Mouse (Mus musculus): ENCODE data around the gene Pigu. TPM values are rescaled to one million over a fixed set of nuclear protein-coding genes. Genes with fewer than 3 reads are reported as not detected.

Pigu gene
- polyA plus RNA-seq, 1 experiment from 2014 or later: 51.9 TPM

DNA sequence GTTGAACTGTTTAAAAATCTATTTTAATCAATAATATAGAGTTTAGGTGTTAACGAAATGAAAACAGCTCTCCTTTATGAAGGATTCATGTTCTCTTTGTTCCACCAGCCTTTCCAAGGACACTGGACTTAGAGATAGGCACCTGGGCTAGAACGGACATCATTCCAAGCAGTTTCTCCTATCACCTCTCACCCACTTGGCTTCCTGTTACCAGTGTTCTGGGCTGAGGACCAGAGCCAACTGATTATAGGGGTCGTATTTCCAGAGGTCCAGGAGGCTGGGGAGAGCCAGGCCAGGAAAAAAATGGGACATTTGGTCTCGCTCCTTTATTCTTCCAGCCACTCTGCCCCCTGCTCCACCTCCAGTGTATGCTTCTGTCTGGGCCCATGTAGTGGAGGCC, 15.2 kb upstream of the Pigu start:
- no peaks in the 10 kb centered on the region for H3K27me3 ChIP-seq (ENCODE audit: insufficient read depth, low read length)
- no peaks in the 10 kb centered on the region for H3K9me3 ChIP-seq (replicated peaks; ENCODE audit: low read length)
- no peak for DNase-seq (ENCODE audit: low spot score)
- WGBS: 42% methylated on average over 4 of the region's 4 CpGs
- no peak for ATAC-seq (replicated peaks; ENCODE audit: low FRiP score, low read depth)
- no peak overlapping the region for H3K4me3 ChIP-seq (replicated peaks; ENCODE audit: low read depth, low read length)
- H3K9ac ChIP-seq (ENCODE audit: low read depth, low read length): no peak overlapping the region
- no peaks in the 10 kb centered on the region for H3K4me1 ChIP-seq (replicated peaks; ENCODE audit: insufficient read depth, low read length)
- H3K4me2 ChIP-seq (ENCODE audit: low read length): no peak overlapping the region
- TF ChIP-seq CTCF (IDR thresholded peaks at IDR 0.05; ENCODE audit: low read depth): no peak
- no peaks in the 10 kb centered on the region for H3K36me3 ChIP-seq (ENCODE audit: insufficient read depth, low read length)
- no peak overlapping the region for H3K27ac ChIP-seq

- DNase-seq (ENCODE audit: low spot score): peak; percentile 34
- Histone ChIP-seq H3K36me3 (ENCODE audit: insufficient read depth, low read length) (no peaks in the 10 kb centered on the region), H3K9me3 (replicated peaks; ENCODE audit: low read length) (no peaks in the 10 kb centered on the region), H3K4me3 (replicated peaks; ENCODE audit: low read depth, low read length) (no peak overlapping the region), H3K4me1 (replicated peaks; ENCODE audit: insufficient read depth, low read length) (no peaks in the 10 kb centered on the region), H3K4me2 (ENCODE audit: low read length) (no peak overlapping the region), H3K27me3 (ENCODE audit: insufficient read depth, low read length) (no peaks in the 10 kb centered on the region), H3K27ac (peak overlapping the region; percentile 62; the same call in 1 of the 2 replicates), H3K9ac (ENCODE audit: low read depth, low read length) (no peak overlapping the region)
- TF ChIP-seq CTCF (IDR thresholded peaks at IDR 0.05; ENCODE audit: low read depth): no peak
- 40% methylated on average over 7 of the region's 7 CpGs for WGBS
- no peak for ATAC-seq (replicated peaks; ENCODE audit: low FRiP score, low read depth)
Measured at GRCm38 (mm10) chr2:155369333-155369883, 12.2 kb upstream of the Pigu start.

DNA sequence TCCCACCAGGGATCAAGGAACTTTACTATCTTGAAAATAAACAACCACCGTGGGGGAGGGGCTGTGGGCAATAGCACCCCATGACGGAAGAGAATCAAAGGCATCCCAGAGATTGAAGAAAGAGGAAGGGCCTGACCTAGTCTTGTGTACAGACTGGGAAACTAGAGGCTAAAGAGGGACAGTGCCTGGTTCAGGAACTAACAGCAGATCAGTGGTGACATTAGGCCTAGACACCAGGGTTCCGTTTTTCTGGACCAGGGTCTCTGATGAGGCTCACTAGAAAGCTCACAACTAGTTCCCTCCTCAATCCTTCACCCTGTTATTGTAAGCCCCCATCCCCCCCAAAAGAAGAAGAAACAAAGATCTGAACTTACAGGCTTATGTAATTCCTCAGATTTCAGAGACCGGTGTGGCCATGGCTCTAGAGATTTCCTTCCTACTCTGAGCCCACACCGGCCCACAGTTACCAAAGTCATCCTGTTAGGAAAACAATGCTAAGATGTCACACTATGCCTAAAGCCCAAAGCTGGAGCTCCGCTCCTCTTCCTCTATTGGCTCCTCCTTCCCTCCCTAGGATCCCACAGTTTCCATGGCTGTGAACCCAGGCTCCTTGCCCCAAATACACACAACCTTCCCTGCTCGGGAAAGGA, 10.5 kb upstream of the Pigu start:
- no peak overlapping the region for H3K27ac ChIP-seq
- H3K4me3 ChIP-seq (replicated peaks; ENCODE audit: low read depth, low read length): no peak overlapping the region
- no peak for TF ChIP-seq CTCF (IDR thresholded peaks at IDR 0.05; ENCODE audit: low read depth)
- no peaks in the 10 kb centered on the region for H3K9me3 ChIP-seq (replicated peaks; ENCODE audit: low read length)
- H3K36me3 ChIP-seq (ENCODE audit: insufficient read depth, low read length): no peaks in the 10 kb centered on the region
- ATAC-seq (replicated peaks; ENCODE audit: low FRiP score, low read depth) (no peak), DNase-seq (ENCODE audit: low spot score) (no peak)
- H3K27me3 ChIP-seq (ENCODE audit: insufficient read depth, low read length): no peaks in the 10 kb centered on the region
- no peak overlapping the region for H3K4me2 ChIP-seq (ENCODE audit: low read length)
- 77% methylated on average over 7 of the region's 7 CpGs for WGBS
- H3K4me1 ChIP-seq (replicated peaks; ENCODE audit: insufficient read depth, low read length): no peaks in the 10 kb centered on the region
- H3K9ac ChIP-seq (ENCODE audit: low read depth, low read length): no peak overlapping the region

DNA sequence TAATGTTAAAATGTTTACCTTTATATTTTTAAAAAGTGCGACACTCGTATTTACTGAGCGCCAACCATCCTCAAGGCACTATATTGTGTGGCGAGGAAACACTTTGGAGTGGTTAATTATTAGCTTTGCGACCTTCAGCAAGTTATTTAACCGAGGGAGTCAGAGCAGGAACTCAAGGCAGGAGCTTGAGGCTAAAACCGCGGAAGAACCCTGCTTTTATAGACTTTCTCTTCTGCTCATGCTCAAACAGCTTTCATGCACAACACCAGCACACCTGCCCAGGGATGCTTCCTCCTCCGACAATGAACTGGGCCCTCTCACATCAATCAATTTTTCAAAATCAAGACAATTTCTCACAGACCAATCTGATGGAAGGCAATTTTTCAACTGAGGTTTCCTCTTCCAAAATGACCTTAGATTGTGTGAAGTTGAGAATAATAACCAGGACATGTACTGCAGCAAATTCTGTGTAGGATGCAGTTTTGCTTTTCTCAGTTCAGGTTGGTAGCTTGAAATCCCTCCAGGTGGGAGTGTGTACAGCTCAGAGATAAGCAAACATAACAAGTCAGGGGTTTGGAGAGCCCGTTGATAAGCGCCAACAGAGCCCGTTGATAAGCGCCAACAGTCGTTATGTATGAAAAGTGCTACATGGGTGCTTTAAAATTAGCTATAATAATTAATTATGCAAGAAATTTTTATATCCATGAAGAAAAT, 613 bp upstream of the Pigu start:
- DNase-seq (ENCODE audit: low spot score) (peak; percentile 70), ATAC-seq (replicated peaks; ENCODE audit: low FRiP score, low read depth) (peak; percentile 88)
- peak overlapping the region; percentile 81 for H3K27ac ChIP-seq
- no peaks in the 10 kb centered on the region for H3K27me3 ChIP-seq (ENCODE audit: insufficient read depth, low read length)
- H3K4me3 ChIP-seq (replicated peaks; ENCODE audit: low read depth, low read length): peak overlapping the region; percentile 90
- peaks cover 4% of the 10 kb centered on the region; the same call in 1 of the 2 replicates for H3K4me1 ChIP-seq (replicated peaks; ENCODE audit: insufficient read depth, low read length)
- peak overlapping the region; percentile 56 for H3K4me2 ChIP-seq (ENCODE audit: low read length)
- H3K9me3 ChIP-seq (replicated peaks; ENCODE audit: low read length): no peaks in the 10 kb centered on the region
- peak overlapping the region; percentile 19; the same call in 1 of the 2 replicates for H3K9ac ChIP-seq (ENCODE audit: low read depth, low read length)
- WGBS: 30% methylated on average over 14 of the region's 14 CpGs
- no peak for TF ChIP-seq CTCF (IDR thresholded peaks at IDR 0.05; ENCODE audit: low read depth)
- no peaks in the 10 kb centered on the region for H3K36me3 ChIP-seq (ENCODE audit: insufficient read depth, low read length)

GRCm38 (mm10) chr2:155354402-155354801, 2.8 kb downstream of the Pigu start:
- H3K4me1 ChIP-seq (replicated peaks; ENCODE audit: insufficient read depth, low read length): peaks cover 4% of the 10 kb centered on the region; the same call in 1 of the 2 replicates
- H3K9ac ChIP-seq (ENCODE audit: low read depth, low read length): no peak overlapping the region
- no peaks in the 10 kb centered on the region for H3K27me3 ChIP-seq (ENCODE audit: insufficient read depth, low read length)
- 85% methylated on average over 3 of the region's 3 CpGs for WGBS
- DNase-seq (ENCODE audit: low spot score) (no peak), ATAC-seq (replicated peaks; ENCODE audit: low FRiP score, low read depth) (no peak)
- H3K36me3 ChIP-seq (ENCODE audit: insufficient read depth, low read length): no peaks in the 10 kb centered on the region
- H3K4me2 ChIP-seq (ENCODE audit: low read length): no peak overlapping the region
- no peaks in the 10 kb centered on the region for H3K9me3 ChIP-seq (replicated peaks; ENCODE audit: low read length)
- TF ChIP-seq CTCF (IDR thresholded peaks at IDR 0.05; ENCODE audit: low read depth): peak; percentile 24; the same call in 1 of the 2 replicates
- no peak overlapping the region for H3K27ac ChIP-seq
- H3K4me3 ChIP-seq (replicated peaks; ENCODE audit: low read depth, low read length): no peak overlapping the region

DNA sequence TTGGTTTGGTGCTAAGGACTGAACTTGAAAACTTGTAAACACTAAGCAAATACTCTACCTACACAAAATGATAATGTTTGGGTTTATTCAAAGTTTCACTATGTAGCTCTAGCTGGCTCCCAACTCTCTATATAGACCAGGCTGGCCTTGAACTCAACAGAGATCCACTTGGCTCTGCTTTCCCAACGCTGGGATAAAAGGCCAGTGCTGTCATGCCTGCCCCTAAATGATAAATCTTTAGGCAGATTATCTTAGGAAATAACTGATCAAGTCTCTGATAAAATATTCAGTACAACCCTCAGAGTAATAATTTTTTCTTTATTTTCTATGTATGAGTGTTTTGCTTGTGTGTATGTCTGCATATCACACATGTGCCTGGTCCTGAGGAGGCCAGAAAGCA, 10.6 kb downstream of the Pigu start:
- ATAC-seq (replicated peaks; ENCODE audit: low FRiP score, low read depth): no peak
- DNase-seq (ENCODE audit: low spot score): no peak
- H3K4me2 ChIP-seq (ENCODE audit: low read length): no peak overlapping the region
- H3K36me3 ChIP-seq (ENCODE audit: insufficient read depth, low read length): no peaks in the 10 kb centered on the region
- no peaks in the 10 kb centered on the region for H3K9me3 ChIP-seq (replicated peaks; ENCODE audit: low read length)
- no peak overlapping the region for H3K9ac ChIP-seq (ENCODE audit: low read depth, low read length)
- no peak overlapping the region for H3K4me3 ChIP-seq (replicated peaks; ENCODE audit: low read depth, low read length)
- H3K4me1 ChIP-seq (replicated peaks; ENCODE audit: insufficient read depth, low read length): no peaks in the 10 kb centered on the region
- no peak for TF ChIP-seq CTCF (IDR thresholded peaks at IDR 0.05; ENCODE audit: low read depth)
- no peaks in the 10 kb centered on the region for H3K27me3 ChIP-seq (ENCODE audit: insufficient read depth, low read length)
- 73% methylated on average over 1 of the region's 1 CpGs for WGBS
- no peak overlapping the region for H3K27ac ChIP-seq

Data from kidney, postnatal 0 days (tissue).